Mouse (Mus musculus): ENCODE results near the gene Fzd5.

Gene Fzd5

DNA sequence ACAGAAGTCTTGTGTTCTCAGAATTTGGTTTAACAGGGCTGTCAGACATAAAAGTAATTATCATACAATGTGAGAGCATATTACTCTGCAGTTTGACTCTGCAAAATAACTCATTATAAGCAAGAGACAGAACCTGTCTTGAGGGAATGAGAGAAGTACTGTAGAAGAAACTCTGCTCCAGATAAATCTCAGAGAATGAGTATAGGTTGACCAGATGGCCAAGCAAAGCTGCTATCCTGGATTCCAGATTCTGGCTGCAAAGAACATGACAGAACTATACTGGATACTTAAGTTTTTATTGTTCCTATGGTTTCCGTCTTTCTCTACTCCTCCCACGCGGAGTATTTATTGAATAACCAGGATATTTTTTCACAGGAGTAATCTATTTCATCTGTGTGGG lies 54.5 kb downstream of the Fzd5 start:
- no peak for DNase-seq

DNA sequence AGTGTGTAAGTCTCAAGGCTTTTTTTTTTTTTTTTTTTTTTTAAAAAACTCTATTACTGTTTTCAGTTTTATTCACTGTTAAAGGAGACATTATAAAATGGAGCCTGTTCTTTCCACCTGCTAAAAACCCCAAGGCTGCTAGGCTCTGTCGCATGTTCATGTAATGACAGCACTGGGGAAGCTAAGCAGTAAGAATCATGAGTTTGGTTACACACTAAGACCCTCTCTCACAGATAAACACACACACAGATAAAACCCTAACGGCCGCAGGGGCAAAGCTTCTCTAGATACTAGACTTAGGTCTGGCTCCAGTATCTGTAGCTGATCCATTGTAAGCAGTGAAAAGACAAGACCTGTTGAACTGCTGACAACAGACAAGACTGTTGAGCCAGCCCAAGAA lies 56.1 kb downstream of the Fzd5 start:
- no peak for DNase-seq

Measured in lung, postnatal 14 days (tissue).